Mouse (Mus musculus): ENCODE data around the gene Rgs17. TPM values are rescaled to one million over a fixed set of nuclear protein-coding genes. Genes with fewer than 3 reads are reported as not detected.

Gene Rgs17
- polyA plus RNA-seq, 1 experiment, result 0.07 TPM

GRCm38 (mm10) chr10:5826336-5827025 lies 95.7 kb downstream of the Rgs17 start:
- Histone ChIP-seq H3K27ac (ENCODE audit: insufficient read depth, low read depth, low read length) (no peak overlapping the region), H3K4me1 (ENCODE audit: control insufficient read depth, insufficient read depth, low read length) (peaks cover 11% of the 10 kb centered on the region), H3K4me3 (ENCODE audit: insufficient read depth, low read length) (no peak overlapping the region)
- TF ChIP-seq POLR2A (IDR thresholded peaks at IDR 0.05; ENCODE audit: borderline replicate concordance, low read depth, low read length) (no peak), CTCF (IDR thresholded peaks at IDR 0.05; ENCODE audit: low read depth, low read length) (no peak)

- TF ChIP-seq CTCF (IDR thresholded peaks at IDR 0.05; ENCODE audit: low read depth, low read length) (no peak), POLR2A (IDR thresholded peaks at IDR 0.05; ENCODE audit: borderline replicate concordance, low read depth, low read length) (no peak)
- Histone ChIP-seq H3K4me3 (ENCODE audit: insufficient read depth, low read length) (peak overlapping the region; percentile 75), H3K27ac (ENCODE audit: insufficient read depth, low read depth, low read length) (peak overlapping the region; percentile 45), H3K4me1 (ENCODE audit: control insufficient read depth, insufficient read depth, low read length) (peaks cover 11% of the 10 kb centered on the region)
These were observed 97.4 kb downstream of the Rgs17 start for GRCm38 (mm10) chr10:5824779-5825178.

- no peak for TF ChIP-seq CTCF (IDR thresholded peaks at IDR 0.05; ENCODE audit: low read depth, low read length)
- TF ChIP-seq POLR2A (IDR thresholded peaks at IDR 0.05; ENCODE audit: borderline replicate concordance, low read depth, low read length), result no peak
- H3K27ac ChIP-seq (ENCODE audit: insufficient read depth, low read depth, low read length), result peak within 1 kb of the TSS; percentile 88
- peak within 1 kb of the TSS; percentile 75 for H3K4me3 ChIP-seq (ENCODE audit: insufficient read depth, low read length)
- peaks cover 11% of the 10 kb centered on the region for H3K4me1 ChIP-seq (ENCODE audit: control insufficient read depth, insufficient read depth, low read length)
These were observed 98.3 kb downstream of the Rgs17 start, which contains the start of gene Mtrf1l for GRCm38 (mm10) chr10:5823740-5824491. Gene Mtrf1l (minus strand): TSS chr10:5823910.

GRCm38 (mm10) chr10:5823291-5823739 lies 98.9 kb downstream of the Rgs17 start:
- peak overlapping the region; percentile 72 for H3K27ac ChIP-seq (ENCODE audit: insufficient read depth, low read depth, low read length)
- TF ChIP-seq CTCF (IDR thresholded peaks at IDR 0.05; ENCODE audit: low read depth, low read length), result no peak
- no peak for TF ChIP-seq POLR2A (IDR thresholded peaks at IDR 0.05; ENCODE audit: borderline replicate concordance, low read depth, low read length)

GRCm38 (mm10) chr10:5818772-5819171 lies 103.4 kb downstream of the Rgs17 start:
- H3K27ac ChIP-seq (ENCODE audit: insufficient read depth, low read depth, low read length), result no peak overlapping the region
- H3K4me1 ChIP-seq (ENCODE audit: control insufficient read depth, insufficient read depth, low read length), result peaks cover 8% of the 10 kb centered on the region
- no peak overlapping the region for H3K4me3 ChIP-seq (ENCODE audit: insufficient read depth, low read length)
- TF ChIP-seq CTCF (IDR thresholded peaks at IDR 0.05; ENCODE audit: low read depth, low read length) (no peak), POLR2A (IDR thresholded peaks at IDR 0.05; ENCODE audit: borderline replicate concordance, low read depth, low read length) (no peak)

More at GRCm38 (mm10) chr10:5823291-5823739, 98.9 kb downstream of the Rgs17 start:
- H3K4me1 ChIP-seq (ENCODE audit: control insufficient read depth, insufficient read depth, low read length), result peaks cover 11% of the 10 kb centered on the region
- peak overlapping the region; percentile 75 for H3K4me3 ChIP-seq (ENCODE audit: insufficient read depth, low read length)

GRCm38 (mm10) chr10:5815968-5816367 lies 106.2 kb downstream of the Rgs17 start:
- no peak for TF ChIP-seq POLR2A (IDR thresholded peaks at IDR 0.05; ENCODE audit: borderline replicate concordance, low read depth, low read length)
- TF ChIP-seq CTCF (IDR thresholded peaks at IDR 0.05; ENCODE audit: low read depth, low read length), result no peak
- no peaks in the 10 kb centered on the region for H3K4me1 ChIP-seq (ENCODE audit: control insufficient read depth, insufficient read depth, low read length)
- no peak overlapping the region for H3K27ac ChIP-seq (ENCODE audit: insufficient read depth, low read depth, low read length)

GRCm38 (mm10) chr10:5813724-5814123 lies 108.5 kb downstream of the Rgs17 start:
- H3K27ac ChIP-seq (ENCODE audit: insufficient read depth, low read depth, low read length), result no peak overlapping the region
- H3K4me3 ChIP-seq (ENCODE audit: insufficient read depth, low read length), result no peak overlapping the region
- no peaks in the 10 kb centered on the region for H3K4me1 ChIP-seq (ENCODE audit: control insufficient read depth, insufficient read depth, low read length)
- TF ChIP-seq CTCF (IDR thresholded peaks at IDR 0.05; ENCODE audit: low read depth, low read length) (no peak), POLR2A (IDR thresholded peaks at IDR 0.05; ENCODE audit: borderline replicate concordance, low read depth, low read length) (no peak)

More at GRCm38 (mm10) chr10:5815968-5816367, 106.2 kb downstream of the Rgs17 start:
- H3K4me3 ChIP-seq (ENCODE audit: insufficient read depth, low read length), result no peak overlapping the region

GRCm38 (mm10) chr10:5807683-5808082 lies 114.5 kb downstream of the Rgs17 start:
- Histone ChIP-seq H3K4me3 (ENCODE audit: insufficient read depth, low read length) (no peak overlapping the region), H3K27ac (ENCODE audit: insufficient read depth, low read depth, low read length) (peak overlapping the region; percentile 91), H3K4me1 (ENCODE audit: control insufficient read depth, insufficient read depth, low read length) (peaks cover 14% of the 10 kb centered on the region)
- TF ChIP-seq CTCF (IDR thresholded peaks at IDR 0.05; ENCODE audit: low read depth, low read length) (no peak), POLR2A (IDR thresholded peaks at IDR 0.05; ENCODE audit: borderline replicate concordance, low read depth, low read length) (no peak)

- Histone ChIP-seq H3K4me1 (ENCODE audit: control insufficient read depth, insufficient read depth, low read length) (peaks cover 17% of the 10 kb centered on the region), H3K27ac (ENCODE audit: insufficient read depth, low read depth, low read length) (peak overlapping the region; percentile 91), H3K4me3 (ENCODE audit: insufficient read depth, low read length) (no peak overlapping the region)
- no peak for TF ChIP-seq CTCF (IDR thresholded peaks at IDR 0.05; ENCODE audit: low read depth, low read length)
- no peak for TF ChIP-seq POLR2A (IDR thresholded peaks at IDR 0.05; ENCODE audit: borderline replicate concordance, low read depth, low read length)
These were observed 115.2 kb downstream of the Rgs17 start for GRCm38 (mm10) chr10:5806996-5807395.

GRCm38 (mm10) chr10:5806416-5806815 lies 115.8 kb downstream of the Rgs17 start:
- peak overlapping the region; percentile 91 for H3K27ac ChIP-seq (ENCODE audit: insufficient read depth, low read depth, low read length)
- no peak for TF ChIP-seq POLR2A (IDR thresholded peaks at IDR 0.05; ENCODE audit: borderline replicate concordance, low read depth, low read length)
- peak overlapping the region; percentile 61 for H3K4me3 ChIP-seq (ENCODE audit: insufficient read depth, low read length)
- peaks cover 17% of the 10 kb centered on the region for H3K4me1 ChIP-seq (ENCODE audit: control insufficient read depth, insufficient read depth, low read length)
